Mouse (Mus musculus) C2C12 (cell line): ENCODE results near the gene Medag.

ENCODE experiments used
- CEBPB ChIP-seq: IDR thresholded peaks from one replicate; pipeline ENCODE4 v1.6.1; 2011; ENCODE audit warnings: low read depth, mild to moderate bottlenecking, control low read depth, moderate library complexity
- CTCF ChIP-seq: IDR thresholded peaks from one replicate; pipeline ENCODE4 v1.5.1; 2011; ENCODE audit not compliant: control insufficient read depth, insufficient read depth, insufficient read length
- FOSL1 ChIP-seq: IDR thresholded peaks from one replicate; pipeline ENCODE4 v1.8.0; 2011; ENCODE audit warnings: mild to moderate bottlenecking, low read length; ENCODE audit not compliant: poor library complexity, insufficient read depth, severe bottlenecking
- MAX ChIP-seq: IDR thresholded peaks from one replicate; pipeline ENCODE4 v1.6.1; 2011; ENCODE audit warnings: mild to moderate bottlenecking, control low read depth
- MYOD1 ChIP-seq: IDR thresholded peaks from one replicate; pipeline ENCODE4 v1.6.1; 2011; ENCODE audit warnings: low read depth; ENCODE audit not compliant: control insufficient read depth, insufficient read length
- MYOG ChIP-seq: IDR thresholded peaks from one replicate; pipeline ENCODE4 v1.6.1; 2011; ENCODE audit not compliant: control insufficient read depth, insufficient read length; ENCODE audit errors: extremely low read depth
- USF1 ChIP-seq: IDR thresholded peaks from one replicate; pipeline ENCODE4 v1.6.1; 2011; ENCODE audit warnings: low read depth, mild to moderate bottlenecking, control low read depth, moderate library complexity

DNA sequence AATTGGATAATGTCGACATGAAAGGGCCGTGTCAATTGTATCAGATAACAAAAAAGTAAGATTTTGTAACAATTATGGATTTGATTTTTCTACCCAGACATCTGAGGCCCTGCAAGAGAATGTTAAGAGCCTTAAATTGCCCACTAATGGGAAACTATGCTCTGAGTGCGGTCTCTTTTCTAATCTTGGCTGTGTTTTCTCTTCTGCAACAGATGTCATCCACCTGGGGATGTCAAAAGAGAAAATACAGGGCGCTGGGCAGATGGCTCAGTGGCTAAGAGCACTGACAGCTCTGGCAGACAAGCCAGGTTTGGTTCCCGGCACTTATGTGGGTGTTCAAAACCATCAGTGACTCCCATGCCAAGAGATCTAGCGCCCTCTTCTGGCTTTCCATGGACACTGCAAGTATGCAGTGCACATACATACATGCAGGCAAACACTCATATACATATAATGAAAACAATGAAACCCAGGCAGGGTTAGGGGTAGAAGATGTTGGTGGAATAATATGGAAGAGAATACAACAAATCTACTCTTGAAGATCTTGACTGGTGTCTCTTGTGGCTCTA lies 19.0 kb upstream of the Medag start:
- TF ChIP-seq USF1 = no peak
- no peak for TF ChIP-seq CEBPB
- TF ChIP-seq CTCF = no peak
- TF ChIP-seq FOSL1 = no peak
- TF ChIP-seq MAX = no peak
- TF ChIP-seq MYOD1 = no peak
- TF ChIP-seq MYOG = no peak
